Mouse (Mus musculus) limb, embryonic 14.5 days (tissue): ENCODE measurements at regions not wholly inside any gene's neighbourhood (a gene's known extent, or its start where the extent isn't known, plus 50 kb on each side); places are given as distances from the start of the nearest gene placed in this dataset.

Source experiments
- ATAC-seq: fragments of 200-750 bp; cut with Nextera tagmentation; 2 replicates; pipeline ENCODE4 v1.8.0; 2017; ENCODE audit warnings: low read depth, moderate number of reproducible peaks, moderate TSS enrichment; ENCODE audit not compliant: low FRiP score
- DNase-seq: peaks from one replicate; pipeline ENCODE4 v3.0.0-alpha.2; 2015; ENCODE audit warnings: low spot score
- H3K27ac ChIP-seq: fragments of 300-500 bp; sonication (generic); replicated peaks from 2 replicates; pipeline ENCODE4 v1.5.1; 2014; ENCODE audit warnings: low read depth, mild to moderate bottlenecking, low read length, moderate library complexity, mixed read lengths
- H3K27me3 ChIP-seq: fragments of 300-500 bp; sonication (generic); 2 replicates; pipeline ENCODE4 v1.6.1; 2014; ENCODE audit warnings: low read length, mixed read lengths; ENCODE audit not compliant: control insufficient read depth, insufficient read depth
- H3K36me3 ChIP-seq: fragments of 300-500 bp; sonication (generic); 2 replicates; pipeline ENCODE4 v1.6.1; 2014; ENCODE audit warnings: mild to moderate bottlenecking, low read length, moderate library complexity, mixed read lengths; ENCODE audit not compliant: control insufficient read depth, insufficient read depth
- H3K4me1 ChIP-seq: fragments of 300-500 bp; sonication (generic); 2 replicates; pipeline ENCODE4 v1.6.1; 2014; ENCODE audit warnings: antibody characterized with exemption, low read length, mixed read lengths; ENCODE audit not compliant: control insufficient read depth, insufficient read depth
- H3K4me2 ChIP-seq: fragments of 300-500 bp; sonication (generic); replicated peaks from 2 replicates; pipeline ENCODE4 v1.6.1; 2014; ENCODE audit warnings: low read depth, mild to moderate bottlenecking, low read length, moderate library complexity; ENCODE audit not compliant: severe bottlenecking
- H3K4me3 ChIP-seq: fragments of 300-500 bp; sonication (generic); replicated peaks from 2 replicates; pipeline ENCODE4 v1.5.1; 2014; ENCODE audit warnings: low read length
- H3K9ac ChIP-seq: fragments of 300-500 bp; sonication (generic); 2 replicates; pipeline ENCODE4 v1.6.1; 2014; ENCODE audit warnings: mild to moderate bottlenecking, low read depth, low read length, moderate library complexity; ENCODE audit not compliant: severe bottlenecking
- H3K9me3 ChIP-seq: fragments of 300-500 bp; sonication (generic); 2 replicates; pipeline ENCODE4 v1.6.1; 2016; ENCODE audit warnings: low read length; ENCODE audit not compliant: control insufficient read depth
- POLR2A ChIP-seq: fragments of 200-500 bp; IDR thresholded peaks from 2 replicates; pipeline ENCODE4 v1.8.0; 2012; ENCODE audit warnings: inconsistent platforms, mild to moderate bottlenecking, moderate library complexity, borderline replicate concordance; ENCODE audit not compliant: insufficient read depth, insufficient read length; ENCODE audit errors: extremely low read depth
- WGBS: fragments of 180-500 bp; shearing (Covaris S2); extraction: QIAGEN DNeasy Blood & Tissue Kit; methylation state at CpG from one replicate; pipeline ENCODE4 v1.1.7; 2014; 5-methylcytosine and 5-hydroxymethylcytosine counted together

DNA sequence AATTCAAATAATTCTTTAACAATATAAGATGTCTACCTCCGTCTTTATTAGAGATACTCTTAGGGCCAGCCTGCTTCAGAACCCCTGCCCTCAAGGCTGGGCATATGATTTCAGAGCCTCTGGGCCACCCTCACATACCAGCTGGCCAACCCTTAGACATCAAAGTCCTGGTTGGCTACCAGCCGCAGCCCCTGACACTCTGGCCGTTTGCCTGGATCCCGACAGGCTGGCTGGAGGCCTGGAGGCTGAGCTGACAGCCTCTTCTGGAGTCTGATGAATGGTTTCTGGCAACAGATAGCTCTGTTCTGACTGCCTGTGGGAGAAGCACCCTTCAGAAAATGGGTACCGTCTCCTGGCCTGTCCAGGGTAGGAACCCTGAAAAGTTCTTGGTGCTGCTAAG is 170.9 kb downstream of the Wnt5a start:
- H3K9ac ChIP-seq = no peak overlapping the region
- DNase-seq = peak; percentile 63

DNA sequence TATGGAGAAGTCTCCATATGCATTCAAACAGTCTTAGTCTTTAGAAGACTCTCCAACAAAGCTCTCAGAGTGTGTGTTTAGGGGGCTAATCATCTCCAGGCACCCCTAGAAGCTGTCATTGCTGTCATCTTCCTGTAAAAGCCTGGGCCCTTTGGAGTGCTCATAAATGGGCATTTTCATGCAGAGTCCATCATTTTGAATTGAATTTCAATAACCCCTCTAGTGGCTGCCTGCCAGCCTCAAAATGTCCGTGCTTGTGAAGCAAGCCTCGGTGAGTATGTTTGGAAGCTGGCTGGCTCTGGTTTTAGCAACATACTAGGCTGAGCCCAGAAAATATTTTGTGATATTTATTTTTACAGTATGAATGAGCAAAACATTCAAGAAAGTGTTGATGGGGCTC is 195.2 kb downstream of the Wnt5a start:
- no peak for ATAC-seq
- no peak overlapping the region for H3K4me2 ChIP-seq
- no peaks in the 10 kb centered on the region for H3K36me3 ChIP-seq
- no peak overlapping the region for H3K4me3 ChIP-seq
- H3K9ac ChIP-seq = no peak overlapping the region
- H3K4me1 ChIP-seq = no peaks in the 10 kb centered on the region
- H3K9me3 ChIP-seq = no peaks in the 10 kb centered on the region
- TF ChIP-seq POLR2A = no peak
- DNase-seq = no peak
- H3K27ac ChIP-seq = no peak overlapping the region
- no peaks in the 10 kb centered on the region for H3K27me3 ChIP-seq
- WGBS = 43% methylated on average over 2 of the region's 2 CpGs

More for the DNA sequence above, 170.9 kb downstream of the Wnt5a start:
- ATAC-seq = no peak
- WGBS = 18% methylated on average over 5 of the region's 5 CpGs
- Histone ChIP-seq H3K9me3 (no peaks in the 10 kb centered on the region), H3K27me3 (no peaks in the 10 kb centered on the region), H3K4me1 (peaks cover 14% of the 10 kb centered on the region), H3K4me3 (no peak overlapping the region), H3K27ac (no peak overlapping the region), H3K4me2 (0 out of 2 replicates have a peak overlapping the region, but pooled peaks have one; percentile 2), H3K36me3 (no peaks in the 10 kb centered on the region)
- TF ChIP-seq POLR2A = no peak

DNA sequence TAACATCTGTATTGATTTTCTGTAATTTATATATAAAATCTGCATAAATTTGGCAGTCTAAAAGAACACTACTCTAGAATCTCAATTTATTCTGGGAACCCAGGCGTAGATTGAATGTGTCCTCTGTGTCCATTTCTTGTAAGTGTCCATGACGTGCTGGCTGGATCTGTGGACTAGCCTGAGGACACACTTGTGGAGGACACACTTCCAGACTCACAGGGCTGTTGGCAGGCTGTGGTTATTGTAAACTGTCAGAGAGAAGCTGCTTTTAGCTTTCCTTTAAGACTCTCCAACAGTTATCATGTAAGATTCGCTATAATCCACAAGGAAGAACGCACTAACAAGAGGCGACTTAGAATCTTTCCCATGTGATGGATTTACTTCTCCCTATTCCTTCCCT is 200.2 kb downstream of the Wnt5a start:
- no peak overlapping the region for H3K9ac ChIP-seq
- 96% methylated on average over 5 of the region's 5 CpGs for WGBS

DNA sequence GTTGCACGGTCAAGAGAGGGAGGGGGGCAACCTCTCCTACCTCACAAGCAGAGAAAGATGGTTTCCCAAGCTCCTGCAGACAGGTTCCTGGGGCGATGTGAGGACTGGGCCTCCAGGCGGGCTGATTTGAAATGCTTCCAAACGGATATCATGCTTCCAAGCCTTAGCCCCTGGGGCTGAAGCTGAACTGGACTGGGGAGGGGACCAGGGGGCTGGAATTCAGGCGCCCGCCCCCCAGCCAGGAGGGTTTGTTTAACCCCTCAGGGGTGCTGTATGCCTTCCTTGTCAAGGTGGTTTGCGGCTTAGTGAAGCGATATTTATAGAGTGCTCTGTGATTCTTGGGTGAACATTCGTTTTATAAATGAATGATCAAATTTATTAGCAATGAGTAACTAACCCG is 210.0 kb downstream of the Wnt5a start:
- no peak overlapping the region for H3K27ac ChIP-seq
- no peaks in the 10 kb centered on the region for H3K36me3 ChIP-seq
- ATAC-seq (peak; percentile 47; the same call in 1 of the 2 replicates), DNase-seq (peak; percentile 51)
- H3K9ac ChIP-seq = no peak overlapping the region
- H3K4me3 ChIP-seq = no peak overlapping the region
- no peak for TF ChIP-seq POLR2A
- 25% methylated on average over 10 of the region's 10 CpGs for WGBS
- H3K4me1 ChIP-seq = peaks cover 5% of the 10 kb centered on the region; the same call in 1 of the 2 replicates
- H3K4me2 ChIP-seq = no peak overlapping the region
- no peaks in the 10 kb centered on the region; the same call in 1 of the 2 replicates for H3K27me3 ChIP-seq
- H3K9me3 ChIP-seq = no peaks in the 10 kb centered on the region

More for the DNA sequence above, 200.2 kb downstream of the Wnt5a start:
- no peaks in the 10 kb centered on the region for H3K4me1 ChIP-seq
- H3K9me3 ChIP-seq = no peaks in the 10 kb centered on the region
- H3K27me3 ChIP-seq = no peaks in the 10 kb centered on the region
- TF ChIP-seq POLR2A = no peak
- DNase-seq = no peak
- no peak for ATAC-seq
- H3K4me2 ChIP-seq = no peak overlapping the region
- no peak overlapping the region for H3K4me3 ChIP-seq
- H3K27ac ChIP-seq = no peak overlapping the region
- no peaks in the 10 kb centered on the region for H3K36me3 ChIP-seq

DNA sequence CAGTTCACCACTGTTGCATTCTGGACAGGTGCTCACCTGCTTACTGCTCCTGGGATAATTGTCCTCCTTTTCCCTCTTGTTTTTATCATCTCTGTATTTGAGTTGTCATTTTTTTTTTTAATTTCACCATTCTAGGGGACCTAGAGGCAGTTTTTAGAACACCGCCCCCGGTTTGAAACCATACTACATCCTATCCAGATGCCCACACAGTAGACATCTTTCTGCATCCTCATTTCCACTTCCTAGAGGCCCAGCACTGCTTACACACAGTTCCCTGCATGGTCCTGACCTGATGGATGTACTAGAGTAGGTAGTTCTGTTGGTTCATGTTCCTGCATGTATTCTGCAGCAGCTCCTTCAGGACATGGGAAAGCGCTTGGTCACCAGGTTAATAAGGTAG is 216.0 kb downstream of the Wnt5a start:
- 94% methylated on average over 3 of the region's 3 CpGs for WGBS
- Histone ChIP-seq H3K27ac (no peak overlapping the region), H3K4me1 (no peaks in the 10 kb centered on the region; the same call in 1 of the 2 replicates), H3K9ac (no peak overlapping the region), H3K4me3 (no peak overlapping the region), H3K9me3 (no peaks in the 10 kb centered on the region), H3K4me2 (no peak overlapping the region), H3K27me3 (no peaks in the 10 kb centered on the region; the same call in 1 of the 2 replicates), H3K36me3 (no peaks in the 10 kb centered on the region)
- DNase-seq (no peak), ATAC-seq (no peak)
- TF ChIP-seq POLR2A = no peak

DNA sequence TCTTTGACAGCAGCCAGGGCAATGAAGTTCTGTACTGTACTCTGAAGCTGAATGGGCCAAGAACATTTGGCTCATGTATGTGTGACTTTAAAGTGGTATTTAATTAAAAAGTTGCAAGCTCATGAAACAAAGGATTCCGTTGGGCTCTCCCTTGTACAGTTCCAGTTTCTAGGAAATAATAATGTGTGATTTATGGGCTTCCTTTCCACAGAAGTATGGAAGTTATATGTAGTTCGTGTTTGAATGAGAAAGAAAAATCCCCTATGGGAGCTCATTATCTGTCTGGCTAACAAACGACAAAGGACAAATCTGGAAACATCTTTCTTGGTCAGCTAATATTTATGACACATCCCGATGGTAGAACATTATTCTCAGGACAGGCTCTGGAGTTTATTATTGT is 221.1 kb downstream of the Wnt5a start:
- WGBS = 39% methylated on average over 4 of the region's 4 CpGs
- no peak overlapping the region for H3K4me3 ChIP-seq
- H3K9ac ChIP-seq = no peak overlapping the region
- no peak overlapping the region for H3K27ac ChIP-seq
- no peaks in the 10 kb centered on the region for H3K36me3 ChIP-seq
- no peak overlapping the region for H3K4me2 ChIP-seq
- DNase-seq = peak; percentile 59
- TF ChIP-seq POLR2A = no peak
- no peaks in the 10 kb centered on the region for H3K27me3 ChIP-seq
- no peaks in the 10 kb centered on the region; the same call in 1 of the 2 replicates for H3K4me1 ChIP-seq
- ATAC-seq = no peak
- no peaks in the 10 kb centered on the region for H3K9me3 ChIP-seq
